Mouse (Mus musculus): Measurements from ENCODE around the gene Heatr5a.

The Heatr5a gene

GRCm38 (mm10) chr12:51971070-51971664, at the start of gene Heatr5a:
TSS of gene Heatr5a (minus strand) at chr12:51971321.
- peak; percentile 68 to 79 for DNase-seq (ENCODE audit: low spot score in 2 of 2)

- no peak for DNase-seq (ENCODE audit: low spot score in 2 of 2)
Measured at GRCm38 (mm10) chr12:52014494-52015029, 43.4 kb upstream of the Heatr5a start.

GRCm38 (mm10) chr12:52014044-52014443, 42.9 kb upstream of the Heatr5a start:
- DNase-seq (ENCODE audit: low spot score in 2 of 2), result no peak

- no peak for DNase-seq (ENCODE audit: low spot score in 2 of 2)
Measured at GRCm38 (mm10) chr12:52013274-52013673, 42.2 kb upstream of the Heatr5a start.

GRCm38 (mm10) chr12:52012159-52012558, 41.0 kb upstream of the Heatr5a start:
- no peak for DNase-seq (ENCODE audit: low spot score in 2 of 2)

- DNase-seq (ENCODE audit: low spot score in 2 of 2), result peak in 1 of 2 experiments; percentile 17
Measured at GRCm38 (mm10) chr12:52010630-52010961, 39.5 kb upstream of the Heatr5a start.

- no peak for DNase-seq (ENCODE audit: low spot score in 2 of 2)
Measured at GRCm38 (mm10) chr12:52009928-52010629, 39.0 kb upstream of the Heatr5a start.

GRCm38 (mm10) chr12:52006633-52006994, 35.5 kb upstream of the Heatr5a start:
- no peak for DNase-seq (ENCODE audit: low spot score in 2 of 2)

- peak; percentile 90 to 97 for DNase-seq (ENCODE audit: low spot score in 2 of 2)
Measured at GRCm38 (mm10) chr12:52005877-52006632, 34.9 kb upstream of the Heatr5a start, which contains the start of gene Dtd2. TSS of gene Dtd2 (minus strand) at chr12:52006501.

- DNase-seq (ENCODE audit: low spot score in 2 of 2), result no peak
Measured at GRCm38 (mm10) chr12:52002746-52003145, 31.6 kb upstream of the Heatr5a start.

GRCm38 (mm10) chr12:52001544-52001943, 30.4 kb upstream of the Heatr5a start:
- peak; percentile 26 to 67 for DNase-seq (ENCODE audit: low spot score in 2 of 2)

- DNase-seq (ENCODE audit: low spot score in 2 of 2), result no peak
Measured at GRCm38 (mm10) chr12:51998366-51998932, 27.3 kb upstream of the Heatr5a start.

GRCm38 (mm10) chr12:51995738-51996536, 24.8 kb upstream of the Heatr5a start:
- no peak for DNase-seq (ENCODE audit: low spot score in 2 of 2)

GRCm38 (mm10) chr12:51990629-51991028, 19.5 kb upstream of the Heatr5a start:
- DNase-seq (ENCODE audit: low spot score in 2 of 2), result no peak

GRCm38 (mm10) chr12:51988536-51988935, 17.4 kb upstream of the Heatr5a start:
- no peak for DNase-seq (ENCODE audit: low spot score in 2 of 2)

- DNase-seq (ENCODE audit: low spot score in 2 of 2), result no peak
Measured at GRCm38 (mm10) chr12:51985826-51986225, 14.7 kb upstream of the Heatr5a start.

- DNase-seq (ENCODE audit: low spot score in 2 of 2), result no peak
Measured at GRCm38 (mm10) chr12:51985163-51985748, 14.1 kb upstream of the Heatr5a start.

- DNase-seq (ENCODE audit: low spot score in 2 of 2), result no peak
Measured at GRCm38 (mm10) chr12:51983625-51984024, 12.5 kb upstream of the Heatr5a start.

GRCm38 (mm10) chr12:51976531-51976930, 5.4 kb upstream of the Heatr5a start:
- DNase-seq (ENCODE audit: low spot score in 2 of 2), result no peak

GRCm38 (mm10) chr12:51974381-51974780, 3.3 kb upstream of the Heatr5a start:
- DNase-seq (ENCODE audit: low spot score in 2 of 2), result no peak

All from thymus, postnatal 10 days (tissue).